Mouse (Mus musculus): ENCODE results near the gene Cited4.

Cited4 gene

DNA sequence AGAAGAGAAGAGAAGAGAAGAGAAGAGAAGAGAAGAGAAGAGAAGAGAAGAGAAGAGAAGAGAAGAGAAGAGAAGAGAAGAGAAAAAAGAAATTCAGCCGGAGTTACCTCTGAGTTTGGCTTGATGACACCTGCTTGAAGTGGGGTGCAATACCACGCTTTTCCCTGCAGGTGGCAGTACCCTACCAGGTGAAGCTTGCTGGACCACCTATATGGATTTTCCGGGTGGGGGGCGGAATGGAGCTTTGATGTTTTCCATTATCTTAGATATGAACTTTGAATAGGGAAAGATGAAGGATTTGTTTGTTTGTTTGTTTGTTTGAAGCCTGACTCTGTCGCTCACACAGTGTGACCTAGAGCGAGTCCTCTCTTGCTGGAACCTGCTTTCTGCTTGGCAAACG lies 14.6 kb downstream of the Cited4 start:
- peak; percentile 43 for DNase-seq

DNA sequence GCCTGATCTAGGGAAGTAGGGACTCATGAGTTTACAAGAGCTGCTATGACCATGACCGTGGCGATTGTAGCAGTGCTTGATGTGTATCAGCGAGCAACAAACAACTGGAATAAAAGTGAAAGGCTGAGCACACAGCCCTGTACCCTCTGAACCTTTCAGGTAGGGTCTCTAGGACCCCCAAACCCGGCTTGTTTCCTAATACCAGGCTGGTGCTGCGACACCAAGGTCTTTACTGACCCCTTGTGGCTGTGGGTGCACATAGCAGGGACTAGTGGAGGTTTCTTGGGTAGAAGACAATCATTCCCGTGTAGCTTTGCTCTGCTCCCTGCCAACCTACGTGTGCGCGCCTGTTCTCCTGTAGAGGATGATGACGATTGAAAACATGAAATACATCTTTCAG lies 15.8 kb downstream of the Cited4 start:
- peak; percentile 72 for DNase-seq

DNA sequence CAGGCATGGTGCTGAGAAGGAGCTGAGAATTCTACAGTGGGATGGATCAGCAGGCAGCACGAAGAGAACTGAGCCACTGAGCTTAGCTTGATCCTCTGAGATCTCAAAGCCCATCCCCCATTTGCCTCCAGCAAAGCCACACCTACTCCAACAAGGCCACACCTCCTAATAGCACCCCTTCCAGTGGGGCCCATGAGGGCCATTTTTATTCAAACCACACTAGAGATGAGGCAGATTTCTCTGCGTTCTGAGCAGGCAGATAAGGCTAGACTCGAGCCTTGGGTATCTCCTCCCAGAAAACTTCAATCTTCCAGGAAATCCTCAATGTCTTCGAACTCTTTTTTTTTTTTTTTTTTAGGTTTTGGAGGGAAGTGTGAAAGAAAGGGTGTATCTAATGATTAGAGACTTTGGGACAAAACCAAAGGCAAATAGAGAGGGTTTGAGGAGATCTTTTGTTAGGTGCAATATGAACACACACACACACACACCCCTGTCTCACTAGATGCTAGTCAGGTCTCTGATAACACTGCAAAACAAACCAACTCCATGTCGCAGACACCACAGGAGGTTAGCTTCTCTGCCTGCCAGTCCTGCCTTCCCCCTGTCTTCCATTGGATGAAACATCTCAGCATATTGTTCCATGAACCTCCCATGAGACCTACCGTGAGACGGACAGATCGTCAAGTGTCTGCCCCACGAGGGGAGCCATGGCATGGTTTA lies 17.1 kb downstream of the Cited4 start:
- no peak for DNase-seq

DNA sequence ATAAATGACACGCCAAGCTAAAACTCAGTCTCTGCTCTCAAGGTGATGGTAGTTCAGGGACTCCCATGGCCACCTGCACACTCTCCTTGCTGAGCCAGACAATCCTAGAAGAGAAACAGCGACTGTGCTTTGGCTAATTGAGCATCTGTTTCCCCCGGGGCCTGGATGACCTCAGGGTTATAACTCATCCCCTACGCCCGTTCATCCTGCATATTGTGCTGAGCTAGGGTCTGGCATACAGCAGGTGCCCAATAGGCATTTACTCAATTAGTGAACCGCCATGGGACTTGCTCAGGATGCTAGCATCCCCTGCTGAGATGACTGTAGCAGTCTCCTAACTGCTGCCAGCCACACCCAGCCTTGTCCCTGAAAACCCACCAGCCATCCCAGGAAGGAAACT lies 20.9 kb downstream of the Cited4 start:
- no peak for DNase-seq

DNA sequence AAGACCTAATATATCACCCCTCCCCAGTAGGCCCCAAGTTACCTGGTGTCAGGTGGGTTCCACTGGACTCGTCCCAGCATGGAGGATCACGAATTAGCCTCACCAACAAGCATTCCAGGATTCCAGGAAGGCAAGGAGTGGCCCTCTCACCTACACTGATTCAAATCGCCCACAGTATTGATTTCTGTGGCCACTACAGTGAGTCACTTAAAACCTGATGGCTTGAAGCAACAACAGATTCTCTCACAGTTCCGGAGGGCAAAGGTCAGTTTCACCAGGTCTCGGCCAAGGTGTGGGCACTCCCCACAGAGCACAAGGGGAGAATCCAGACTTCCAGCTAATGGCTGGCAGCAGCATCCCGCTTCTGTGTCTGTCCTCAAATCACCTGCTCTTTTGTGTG lies 22.9 kb downstream of the Cited4 start:
- DNase-seq = no peak

DNA sequence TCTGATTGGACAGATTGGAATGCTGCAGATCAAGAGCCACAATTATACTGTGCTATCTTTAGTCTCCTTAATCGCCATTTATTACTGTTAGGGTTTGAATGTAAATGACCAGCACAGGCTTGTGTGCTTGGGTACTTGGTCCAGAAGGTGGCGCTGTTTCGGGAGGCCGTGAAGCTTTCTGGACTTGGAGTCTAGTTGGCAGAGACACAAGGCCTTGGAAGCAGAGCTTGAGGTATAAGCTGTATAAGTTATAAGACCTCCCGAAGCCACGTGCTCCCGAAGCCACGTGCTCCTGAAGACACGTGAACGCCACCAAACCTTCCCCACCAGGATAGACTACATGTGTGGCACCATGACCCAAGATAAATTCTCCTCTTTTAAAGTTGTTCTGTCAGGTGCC lies 26.3 kb downstream of the Cited4 start:
- DNase-seq = peak; percentile 63

DNA sequence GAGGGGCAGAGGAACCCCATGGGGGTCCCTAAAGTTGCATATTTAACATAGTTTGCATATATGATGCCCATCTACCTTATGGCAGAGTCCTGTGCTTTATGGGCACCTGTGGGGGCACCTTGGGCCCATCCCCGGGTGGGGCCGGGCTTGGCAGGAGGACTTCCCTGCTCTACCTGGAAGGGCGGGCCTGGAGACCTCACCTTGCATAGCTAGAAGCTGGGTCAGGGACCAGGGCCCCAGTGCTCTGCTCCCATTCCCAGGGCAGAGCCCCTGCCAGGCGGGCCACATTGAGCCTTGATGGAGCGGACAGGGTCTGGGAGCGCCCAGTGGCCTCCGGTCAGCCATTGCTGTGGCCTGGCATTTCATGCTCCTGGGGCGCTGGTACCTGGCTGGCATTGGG lies 31.0 kb downstream of the Cited4 start:
- DNase-seq = no peak

DNA sequence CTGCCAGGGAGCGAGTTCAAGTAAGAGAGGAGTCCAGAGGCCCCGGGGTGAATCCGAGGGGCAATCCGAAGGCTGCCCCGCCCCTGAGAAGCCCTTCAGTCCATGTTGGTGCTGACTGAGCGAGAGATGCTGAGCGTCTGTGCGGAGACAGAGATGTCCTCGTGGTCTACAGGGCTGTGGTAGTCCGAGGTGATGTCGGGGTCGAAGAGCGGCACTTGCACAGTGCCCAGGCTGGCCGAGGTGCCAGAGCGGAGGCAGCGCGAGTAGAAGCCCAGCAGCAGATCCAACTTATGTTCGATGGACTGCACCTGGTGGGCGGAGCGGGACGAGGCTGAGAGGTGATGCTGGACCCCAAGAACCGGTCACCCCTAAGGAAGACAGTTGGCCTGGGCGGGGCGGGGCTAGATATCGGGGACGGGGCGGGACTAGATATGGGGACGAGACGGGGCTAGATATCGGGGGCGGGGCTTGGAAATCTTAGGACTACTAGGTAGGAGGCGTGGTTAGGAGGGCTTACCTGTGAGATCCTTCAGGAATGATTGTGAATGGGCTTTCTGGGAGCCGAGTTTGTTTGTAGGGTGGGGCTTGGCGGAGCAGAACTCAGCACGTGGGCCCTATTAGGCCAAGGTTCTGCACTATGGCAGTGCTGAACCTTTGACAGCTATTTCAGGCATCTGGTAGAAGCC lies 31.6 kb downstream of the Cited4 start:
- DNase-seq = no peak

DNA sequence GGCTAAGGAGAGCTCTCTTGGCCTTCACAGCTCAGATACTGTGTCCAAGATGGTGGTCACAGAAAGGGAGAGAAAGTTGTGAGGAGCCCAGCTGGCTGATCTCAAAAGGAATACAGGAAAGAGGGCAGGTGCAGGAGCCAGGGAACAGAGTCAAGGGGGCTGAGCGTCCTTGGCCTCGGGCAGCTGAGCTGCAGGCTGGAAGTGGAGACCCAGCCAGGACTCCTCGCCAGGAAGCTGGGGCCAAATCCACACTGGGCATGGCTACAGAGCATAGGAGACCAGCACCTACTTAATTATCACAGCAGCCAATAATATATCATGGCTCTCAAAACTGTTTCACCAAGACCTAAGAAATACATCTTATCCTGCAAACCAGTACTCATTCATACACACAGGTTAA lies 34.8 kb downstream of the Cited4 start:
- no peak for DNase-seq

DNA sequence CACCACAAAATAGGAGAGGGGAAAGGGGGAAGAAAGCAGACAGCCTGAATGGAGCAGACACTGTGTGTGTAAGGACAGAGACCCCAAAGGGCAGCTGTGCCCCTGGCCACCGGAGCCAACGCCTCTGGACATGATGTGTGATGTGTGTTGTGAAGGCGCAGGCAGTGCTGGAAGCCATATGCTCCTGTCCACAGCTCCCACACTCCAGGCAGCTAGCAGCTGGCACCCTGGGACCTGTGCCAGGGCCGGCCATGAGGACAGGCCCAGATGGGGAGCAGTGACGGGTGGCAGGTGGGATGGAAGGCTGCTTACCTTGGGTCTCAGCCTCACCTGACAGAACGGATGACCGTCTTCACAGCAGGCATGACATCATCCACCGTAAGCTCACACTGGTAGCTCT lies 35.7 kb downstream of the Cited4 start:
- peak; percentile 57 for DNase-seq

DNA sequence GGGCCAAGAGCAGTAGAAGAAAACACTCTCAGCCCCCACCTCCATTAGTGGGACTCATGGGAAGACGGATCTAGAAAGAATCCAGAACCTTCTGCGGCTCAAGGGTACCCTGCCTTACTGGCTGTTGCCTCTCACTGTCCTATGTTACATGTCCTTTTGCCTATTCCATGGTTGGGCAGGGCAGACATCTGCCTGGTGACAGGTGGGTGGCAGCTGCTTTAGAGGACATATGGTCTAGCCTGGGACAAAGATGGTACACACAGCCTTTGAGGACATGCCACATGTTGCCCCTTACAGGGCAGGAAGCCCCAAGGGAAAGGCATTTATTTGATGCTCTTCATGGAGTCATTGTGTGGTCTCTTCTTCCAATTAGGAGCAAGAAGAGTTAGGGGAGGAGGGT lies 36.1 kb downstream of the Cited4 start:
- DNase-seq = no peak

DNA sequence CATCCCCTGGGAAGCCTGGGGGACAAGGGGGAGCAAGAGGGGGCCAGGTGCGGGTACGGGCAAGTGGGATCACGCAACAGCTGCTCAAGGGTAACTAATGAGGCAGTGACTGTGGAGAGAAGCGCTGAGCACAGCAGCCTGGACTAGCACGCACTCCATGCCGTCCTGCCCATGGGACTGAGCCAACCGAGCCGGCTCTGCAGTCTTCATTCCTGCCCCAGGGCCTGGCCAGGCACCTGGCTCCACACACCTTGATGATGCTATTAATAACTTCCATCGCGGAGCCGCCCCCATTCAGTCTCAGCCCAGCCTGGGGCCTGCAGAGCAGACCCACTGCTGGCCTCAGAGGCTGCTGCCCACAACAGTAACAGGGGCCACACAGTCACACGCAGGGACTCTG lies 45.9 kb downstream of the Cited4 start:
- no peak for DNase-seq

DNA sequence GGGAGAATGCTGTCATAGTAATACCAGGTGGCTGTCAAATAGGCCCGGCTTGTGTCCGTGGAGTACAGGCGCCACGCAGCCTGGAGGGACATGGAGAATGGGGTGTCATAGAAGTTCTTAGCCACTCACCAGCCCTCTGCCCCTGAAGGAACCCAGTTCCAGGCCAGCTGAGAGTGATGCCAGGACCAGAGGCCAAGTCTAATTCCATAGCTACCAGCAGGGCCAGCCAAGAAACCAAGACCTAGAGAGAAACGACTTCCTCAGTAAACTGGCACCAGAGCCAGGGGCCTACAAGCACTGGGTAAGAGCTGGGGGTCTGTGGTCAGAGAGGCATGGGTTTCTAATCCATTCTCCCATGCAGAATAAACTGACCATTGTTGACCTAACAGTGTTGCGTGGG lies 46.6 kb downstream of the Cited4 start:
- no peak for DNase-seq

DNA sequence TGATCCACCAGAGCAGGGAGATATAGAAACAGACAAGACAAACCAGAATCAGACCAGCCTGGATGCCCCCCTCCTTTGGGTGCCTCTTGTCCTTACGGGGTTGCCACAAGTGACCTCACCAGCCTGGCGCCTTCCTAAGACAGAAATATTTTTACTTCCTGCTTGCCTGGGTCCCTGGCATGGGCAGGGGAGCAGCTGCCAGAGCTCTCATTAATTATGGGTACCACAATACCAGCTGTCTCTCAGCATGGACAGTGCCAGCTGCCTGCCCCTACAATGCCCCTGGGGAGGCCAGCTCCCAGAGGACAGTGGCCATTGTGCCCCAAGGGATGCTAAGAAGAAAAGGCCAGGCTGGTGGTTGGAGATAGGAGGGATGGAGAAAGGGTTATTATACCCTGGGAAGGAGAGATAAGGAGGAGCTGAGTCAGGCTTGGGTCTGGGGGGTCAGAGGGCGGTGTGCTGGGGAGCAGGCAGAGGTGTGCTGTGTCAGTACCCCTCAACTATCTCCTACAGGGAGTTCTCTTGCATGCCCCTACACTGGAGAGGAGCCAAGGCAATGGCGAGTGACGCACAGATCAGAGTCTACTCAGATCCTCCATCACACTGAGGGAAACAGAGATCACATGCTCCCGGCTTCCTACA lies 47.6 kb downstream of the Cited4 start:
- DNase-seq = peak; percentile 42

DNA sequence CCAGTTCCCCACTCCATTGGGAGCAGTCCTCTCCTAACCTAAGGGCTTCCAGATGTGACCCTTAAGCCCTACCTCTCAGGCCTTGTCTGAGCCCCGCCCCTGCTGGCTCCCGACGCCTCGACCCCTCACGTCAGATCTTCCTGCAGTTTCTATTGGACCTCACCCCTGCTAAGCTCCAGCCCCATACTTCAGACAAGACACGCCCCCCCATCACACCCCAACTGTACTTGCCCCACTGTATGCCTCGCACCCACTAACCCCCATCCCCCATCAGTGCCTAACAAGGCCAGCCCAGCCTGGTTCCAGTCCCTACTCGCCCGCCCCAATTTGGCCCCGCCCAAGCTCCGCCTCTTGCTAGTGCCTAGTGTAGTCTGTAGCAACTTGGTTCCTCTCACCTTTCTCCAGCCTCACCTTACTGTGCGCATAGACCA lies 49.8 kb downstream of the Cited4 start:
- DNase-seq = peak; percentile 46

DNA sequence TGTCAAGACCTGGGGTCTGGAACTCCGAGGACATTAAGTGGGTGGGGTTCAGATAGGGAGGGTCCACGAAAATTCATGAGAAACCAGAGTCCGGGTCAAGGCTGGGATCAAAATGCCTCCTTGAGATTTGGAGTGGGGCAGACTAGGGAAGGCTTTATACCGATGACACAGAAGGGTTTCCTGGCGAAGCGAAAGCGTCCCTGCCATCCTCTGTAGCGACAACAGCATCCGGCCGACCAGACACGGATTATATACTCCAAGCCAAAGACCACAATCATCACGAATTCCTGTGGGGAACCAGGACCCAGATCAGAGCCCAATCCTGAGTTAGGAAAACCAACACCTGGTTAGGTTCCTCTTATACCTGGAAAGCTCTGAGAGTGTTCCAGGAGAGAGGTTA lies 50.4 kb downstream of the Cited4 start:
- no peak for DNase-seq

Measured in cerebellum, adult 9-11 months (tissue).